Mouse (Mus musculus) heart, postnatal 25 days (tissue): ENCODE measurements around the gene Gm10409. TPM values are rescaled to one million over a fixed set of nuclear protein-coding genes. Genes with fewer than 3 reads are reported as not detected.
"Not testable (repeated sequence)": the region's sequence is repeated elsewhere in the genome, so short reads cannot be mapped to it uniquely, and the experiment has no call there.

ENCODE experiments used
- DNase-seq: peaks from one replicate; pipeline ENCODE4 v3.0.0; 2022; ENCODE audit warnings: low spot score
- intact Hi-C: fragments of 180-260 bp; cut with DNase I; formaldehyde crosslinking; loops from one replicate; pipeline ENCODE4 v1.15.1; 2025
- total RNA-seq, 2 experiments: library from RNA; stranded (reverse); gene quantifications; 2 replicates each; pipeline ENCODE4 v1.2.3; 2021

The Gm10409 gene
- total RNA-seq = under 1 TPM; 0.18 to 0.34 TPM

DNA sequence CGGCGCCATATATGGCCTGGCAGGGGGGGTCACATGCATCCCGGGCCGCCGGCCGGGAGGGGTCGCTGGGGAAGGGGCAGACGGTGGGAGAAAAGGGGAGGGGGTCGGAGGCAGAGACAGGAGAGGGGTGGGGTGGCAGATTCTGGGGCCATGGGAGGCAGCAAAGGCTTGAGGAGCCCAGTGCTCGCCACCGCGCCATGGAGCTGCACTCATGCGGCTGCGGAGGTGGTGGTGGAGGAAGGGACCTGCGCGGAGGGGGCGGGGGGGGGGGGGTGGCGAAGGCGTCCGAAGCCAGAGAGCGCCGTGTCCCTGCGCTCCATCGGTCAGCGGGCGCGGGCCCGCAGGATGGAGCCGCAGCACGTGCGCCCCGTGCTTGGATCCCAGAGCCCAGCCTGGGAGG is at the start of gene Gm10409:
Gene Gm10409, plus strand, starts transcription at position 301 of the 400 bp plus-strand sequence.
- DNase-seq, intact Hi-C loops: not testable (repeated sequence)

DNA sequence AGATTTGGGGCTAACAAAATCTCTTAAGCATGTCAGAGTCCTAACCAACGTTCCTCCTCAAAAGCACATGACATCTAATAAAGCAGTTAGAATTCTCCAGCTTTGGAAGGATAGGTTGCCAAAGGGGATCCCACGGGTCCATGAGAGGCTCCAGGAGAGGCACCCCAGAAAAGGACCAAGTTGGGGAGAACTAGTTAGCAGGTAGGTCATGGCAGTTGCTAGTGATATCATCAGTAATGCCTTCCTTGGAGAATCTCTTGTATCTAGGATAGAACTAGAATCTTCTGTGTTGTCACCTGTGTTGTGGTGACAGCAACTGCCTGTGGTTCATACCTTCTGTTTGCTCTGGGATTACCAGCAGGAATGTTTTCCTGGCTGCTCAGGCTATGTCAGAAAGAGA is 17.6 kb upstream of the Gm10409 start, which contains the start of gene Gm10413:
Gene Gm10413, plus strand, starts transcription at position 301 of the 400 bp plus-strand sequence.
- DNase-seq, intact Hi-C loops: not testable (repeated sequence)

DNA sequence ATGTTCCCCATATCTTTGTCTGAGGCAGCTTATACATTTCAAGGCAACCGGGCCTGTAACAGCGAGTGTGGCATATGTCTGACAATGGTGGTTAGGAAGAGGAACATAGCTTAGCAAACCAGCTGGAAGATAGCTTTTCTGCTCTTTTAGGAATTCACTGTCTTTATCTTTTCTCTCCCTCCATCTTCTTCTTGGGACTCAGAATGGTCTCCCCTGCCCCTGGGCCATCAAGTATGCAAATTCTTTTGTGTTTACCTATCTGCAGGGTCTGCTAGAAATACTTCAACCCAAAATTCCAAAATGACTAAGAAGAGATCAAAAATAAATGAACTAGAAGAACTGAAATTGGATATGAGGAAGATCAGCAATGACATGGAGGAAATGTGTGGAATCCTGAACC is 15.4 kb downstream of the Gm10409 start, which contains the start of gene Gm3005:
Gene Gm3005, plus strand, starts transcription at position 301 of the 400 bp plus-strand sequence.
- DNase-seq, intact Hi-C loops: not testable (repeated sequence)

DNA sequence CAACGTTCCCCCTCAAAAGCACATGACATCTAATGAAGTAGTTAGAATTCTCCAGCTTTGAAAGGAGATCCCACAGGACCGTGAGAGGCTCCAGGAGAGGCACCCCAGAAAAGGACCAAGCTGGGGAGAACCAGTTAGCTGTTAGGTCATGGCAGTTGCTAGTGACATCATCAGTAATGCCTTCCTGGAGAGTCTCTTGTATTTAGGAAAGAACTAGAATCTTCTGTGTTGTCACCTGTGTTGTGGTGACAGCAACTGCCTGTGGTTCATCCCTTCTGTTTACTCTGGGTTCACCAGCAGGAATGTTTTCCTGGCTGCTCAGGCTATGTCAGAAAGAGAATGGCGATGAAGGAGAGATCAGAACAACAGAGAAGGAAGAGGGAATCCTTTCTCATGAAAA is 36.7 kb downstream of the Gm10409 start, which contains the start of gene Gm10408:
Gene Gm10408, plus strand, starts transcription at position 301 of the 400 bp plus-strand sequence.
- intact Hi-C loops, DNase-seq: not testable (repeated sequence)

Other genes with a start within 250 kb of the Gm10409 start
- gene Gm5795, start 224.4 kb upstream of the Gm10409 start, total RNA-seq = not detected
- 1 to 10 TPM; 2.0 TPM for gene D830030K20Rik, start 204.1 kb upstream of the Gm10409 start, total RNA-seq
- gene Gm2956, start 80.0 kb upstream of the Gm10409 start, total RNA-seq = not detected
- gene Gm10413, start 17.5 kb upstream of the Gm10409 start, total RNA-seq = not detected
- not detected for gene Gm3005, start 15.5 kb downstream of the Gm10409 start, total RNA-seq
- gene Gm10408, start 36.8 kb downstream of the Gm10409 start, total RNA-seq = not detected
- gene Gm3012, start 221.9 kb downstream of the Gm10409 start, total RNA-seq = not detected
- gene Gm3020, start 239.4 kb downstream of the Gm10409 start, total RNA-seq = under 1 TPM; 0.18 to 0.34 TPM